Mouse (Mus musculus) forebrain, postnatal 0 days (tissue): Measurements from ENCODE around the gene Prrt3. TPM values are rescaled to one million over a fixed set of nuclear protein-coding genes. Genes with fewer than 3 reads are reported as not detected.

Experiments used
- ATAC-seq: fragments of 200-750 bp; cut with Nextera tagmentation; 2 replicates; pipeline ENCODE4 v1.8.0; 2017; ENCODE audit warnings: mild to moderate bottlenecking, moderate library complexity
- DNase-seq: peaks from one replicate; pipeline ENCODE4 v3.0.0-alpha.2; 2015
- H3K27ac ChIP-seq: fragments of 300-500 bp; sonication (generic); 2 replicates; pipeline ENCODE4 v1.5.1; 2014; ENCODE audit warnings: low read depth, mild to moderate bottlenecking, antibody characterized with exemption, low read length, moderate library complexity, mixed read lengths
- H3K27me3 ChIP-seq: fragments of 300-500 bp; sonication (generic); 2 replicates; pipeline ENCODE4 v1.6.1; 2014; ENCODE audit warnings: mild to moderate bottlenecking, low read length, mixed read lengths; ENCODE audit not compliant: insufficient read depth
- H3K36me3 ChIP-seq: fragments of 300-500 bp; sonication (generic); 2 replicates; pipeline ENCODE4 v1.6.1; 2014; ENCODE audit warnings: mild to moderate bottlenecking, moderate library complexity; ENCODE audit not compliant: insufficient read depth
- H3K4me1 ChIP-seq: fragments of 300-500 bp; sonication (generic); 2 replicates; pipeline ENCODE4 v1.6.1; 2014; ENCODE audit warnings: antibody characterized with exemption; ENCODE audit not compliant: insufficient read depth
- H3K4me2 ChIP-seq: fragments of 300-500 bp; sonication (generic); 2 replicates; pipeline ENCODE4 v1.6.1; 2014; ENCODE audit warnings: low read depth, mild to moderate bottlenecking, moderate library complexity
- H3K4me3 ChIP-seq: fragments of 300-500 bp; sonication (generic); 2 replicates; pipeline ENCODE4 v1.5.1; 2014; ENCODE audit warnings: low read depth, low read length, mixed read lengths
- H3K9ac ChIP-seq: fragments of 300-500 bp; sonication (generic); 2 replicates; pipeline ENCODE4 v1.6.1; 2014; ENCODE audit warnings: mild to moderate bottlenecking
- H3K9me3 ChIP-seq: fragments of 300-500 bp; sonication (generic); 2 replicates; pipeline ENCODE4 v1.6.1; 2016; ENCODE audit warnings: low read length
- CTCF ChIP-seq: sonication (generic); IDR thresholded peaks from 2 replicates; pipeline ENCODE4 v1.5.1; 2016; ENCODE audit warnings: antibody characterized with exemption, control low read depth, low read depth
- WGBS: fragments of 180-500 bp; shearing (Covaris S2); extraction: QIAGEN DNeasy Blood & Tissue Kit; methylation state at CpG from one replicate; pipeline ENCODE4 v1.1.7; 2014; 5-methylcytosine and 5-hydroxymethylcytosine counted together
- microRNA-seq, 2 experiments: library from miRNA; unstranded; fragments of <30 nt; microRNA quantifications; one replicate each; pipeline ENCODE4; 2016
- polyA plus RNA-seq: library from polyadenylated mRNA; unstranded; fragments of >200 nt; fragmentation: Nextera tagmentation; extraction: Ambion mirVana; gene quantifications from 2 replicates; pipeline ENCODE4 v1.2.1, GENCODE M21; 2015
- total RNA-seq: library from RNA; depleted of rRNA; stranded (reverse); fragments of >200 nt; gene quantifications from 2 replicates; pipeline ENCODE4 v1.2.3, GENCODE M21; 2014; rRNA removed

The Prrt3 gene
- total and polyA plus RNA-seq, 2 experiments from 2014 or later, result 13.5 to 18.0 TPM

DNA sequence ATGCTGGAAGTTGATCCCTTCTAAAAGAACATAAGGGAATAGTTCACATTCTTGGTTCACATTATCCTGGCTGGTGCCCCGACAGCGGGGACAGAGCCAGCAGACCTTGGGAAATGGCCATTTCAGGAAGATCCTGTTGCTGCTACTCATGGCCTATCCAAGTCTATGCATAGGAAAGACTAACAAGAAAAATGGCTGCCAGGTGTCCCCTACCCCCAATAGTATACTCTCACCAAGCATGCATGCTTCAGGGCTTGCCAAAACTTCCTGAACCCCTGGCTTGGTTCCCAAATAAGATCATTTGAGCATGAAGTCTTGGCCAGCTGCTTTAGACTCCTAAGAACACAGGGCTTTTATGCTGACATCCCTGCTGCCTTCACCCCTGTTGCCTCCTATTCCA, 49.9 kb downstream of the Prrt3 start:
- peaks cover 18% of the 10 kb centered on the region for H3K36me3 ChIP-seq
- no peak overlapping the region for H3K4me2 ChIP-seq
- no peaks in the 10 kb centered on the region for H3K27me3 ChIP-seq
- WGBS, result 53% methylated on average over 2 of the region's 2 CpGs
- ATAC-seq, result no peak
- no peak overlapping the region for H3K9ac ChIP-seq
- no peak overlapping the region for H3K27ac ChIP-seq
- H3K4me3 ChIP-seq, result no peak overlapping the region
- H3K9me3 ChIP-seq, result no peaks in the 10 kb centered on the region
- H3K4me1 ChIP-seq, result no peaks in the 10 kb centered on the region
- no peak for TF ChIP-seq CTCF
- no peak for DNase-seq

DNA sequence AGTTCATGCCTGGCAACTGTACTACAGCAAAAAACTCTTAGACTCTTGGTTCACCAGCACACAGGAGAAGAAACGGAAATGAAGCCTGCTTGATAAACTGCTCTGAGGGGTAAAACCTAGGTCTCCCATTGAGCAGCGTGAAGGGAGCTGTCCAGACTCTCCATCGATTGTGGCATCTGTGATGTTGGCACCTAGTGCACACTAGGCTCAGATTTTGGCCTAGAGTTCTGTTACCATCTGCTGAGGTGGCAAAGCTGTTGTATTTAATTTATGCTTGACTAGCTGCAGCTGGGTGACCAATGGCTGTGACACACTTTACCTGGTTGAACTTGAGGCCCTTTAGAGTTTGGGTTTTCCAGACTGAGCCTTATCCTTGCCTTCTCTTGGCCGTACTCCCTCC, 54.1 kb downstream of the Prrt3 start:
- no peak overlapping the region for H3K9ac ChIP-seq
- peaks cover 23% of the 10 kb centered on the region for H3K36me3 ChIP-seq
- no peak for TF ChIP-seq CTCF
- H3K27me3 ChIP-seq, result no peaks in the 10 kb centered on the region
- no peak overlapping the region for H3K4me2 ChIP-seq
- 69% methylated on average over 4 of the region's 4 CpGs for WGBS
- no peak for ATAC-seq
- no peak overlapping the region for H3K4me3 ChIP-seq
- H3K4me1 ChIP-seq, result peaks cover 4% of the 10 kb centered on the region
- DNase-seq, result no peak
- no peaks in the 10 kb centered on the region for H3K9me3 ChIP-seq
- H3K27ac ChIP-seq, result no peak overlapping the region

DNA sequence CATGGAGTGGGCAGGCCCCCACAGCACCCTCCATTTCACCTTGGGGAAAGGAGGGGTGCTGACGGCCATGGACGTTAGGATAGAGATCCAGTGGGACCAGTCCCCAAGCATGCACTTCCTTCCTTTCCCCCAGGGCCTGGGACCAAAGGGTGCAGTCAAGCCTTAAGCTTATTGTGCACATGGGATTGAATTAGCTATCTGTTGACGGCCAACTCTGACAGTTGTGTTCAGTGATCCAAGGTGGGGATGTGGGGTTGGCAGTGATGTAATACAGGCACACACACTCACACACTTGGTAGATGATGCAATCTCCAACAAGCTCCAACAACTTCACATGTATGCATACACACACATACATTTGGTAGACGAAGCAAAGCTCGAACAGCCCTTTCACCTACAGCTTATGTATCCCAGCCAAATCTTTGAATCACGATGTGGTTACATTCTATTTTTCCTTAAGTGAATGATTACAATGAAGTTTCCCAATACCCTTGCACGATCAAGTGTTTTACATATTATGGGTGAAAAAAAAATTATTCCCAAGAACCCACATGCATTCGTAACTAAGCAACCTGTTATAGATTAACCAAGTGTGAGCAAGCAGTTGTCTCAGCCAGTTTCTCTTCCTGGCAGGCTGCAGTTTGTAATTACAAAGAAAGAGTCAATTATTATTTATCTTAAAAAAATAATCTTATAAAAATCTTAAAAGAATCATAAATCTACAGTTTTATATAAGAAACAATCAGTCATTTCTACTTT, 57.3 kb downstream of the Prrt3 start:
- Histone ChIP-seq H3K36me3 (peaks cover 23% of the 10 kb centered on the region), H3K27ac (no peak overlapping the region), H3K9me3 (no peaks in the 10 kb centered on the region), H3K9ac (no peak overlapping the region), H3K4me2 (no peak overlapping the region), H3K27me3 (no peaks in the 10 kb centered on the region), H3K4me1 (peaks cover 4% of the 10 kb centered on the region), H3K4me3 (no peak overlapping the region)
- no peak for TF ChIP-seq CTCF
- WGBS, result 76% methylated on average over 7 of the region's 8 CpGs
- ATAC-seq (no peak), DNase-seq (no peak)

Small RNA genes within 50 kb of the gene (microRNA-seq; reads per million reads assigned to microRNA genes)
- gene Gm23365, result 0 reads per million in 2 experiments

Other genes starting within 250 kb of the Prrt3 start
- 0.54 and 4.0 TPM in 2 replicates for gene Cpne9, start 219.6 kb downstream of the Prrt3 start, total RNA-seq
- gene Cpne9, start 219.6 kb downstream of the Prrt3 start, polyA plus RNA-seq, result 1.9 and 4.1 TPM in 2 replicates
- 27.5 and 30.7 TPM in 2 replicates for gene Brpf1, start 194.8 kb downstream of the Prrt3 start, total RNA-seq
- 9.8 and 10.9 TPM in 2 replicates for gene Brpf1, start 194.8 kb downstream of the Prrt3 start, polyA plus RNA-seq
- gene Ogg1, start 175.0 kb downstream of the Prrt3 start, total RNA-seq, result 11.9 and 13.5 TPM in 2 replicates
- gene Ogg1, start 175.0 kb downstream of the Prrt3 start, polyA plus RNA-seq, result 10.1 and 10.5 TPM in 2 replicates
- gene Camk1, start 157.9 kb downstream of the Prrt3 start, total RNA-seq, result 119 and 131 TPM in 2 replicates
- 107 and 118 TPM in 2 replicates for gene Camk1, start 157.9 kb downstream of the Prrt3 start, polyA plus RNA-seq
- gene Tada3, start 124.0 kb downstream of the Prrt3 start, total RNA-seq, result 28.5 and 34.7 TPM in 2 replicates
- gene Tada3, start 124.0 kb downstream of the Prrt3 start, polyA plus RNA-seq, result 69.1 and 84.4 TPM in 2 replicates
- 219 and 226 TPM in 2 replicates for gene Arpc4, start 123.8 kb downstream of the Prrt3 start, total RNA-seq
- 564 and 565 TPM in 2 replicates for gene Arpc4, start 123.8 kb downstream of the Prrt3 start, polyA plus RNA-seq
- gene Ttll3, start 112.7 kb downstream of the Prrt3 start, total RNA-seq, result 12.9 and 14.0 TPM in 2 replicates
- 4.7 and 8.9 TPM in 2 replicates for gene Ttll3, start 112.7 kb downstream of the Prrt3 start, polyA plus RNA-seq
- 20.5 and 23.5 TPM in 2 replicates for gene Rpusd3, start 82.6 kb downstream of the Prrt3 start, total RNA-seq
- gene Rpusd3, start 82.6 kb downstream of the Prrt3 start, polyA plus RNA-seq, result 16.9 and 20.4 TPM in 2 replicates
- gene Cidec, start 66.2 kb downstream of the Prrt3 start, total RNA-seq, result not detected in 2 replicates
- not detected in 2 replicates for gene Cidec, start 66.2 kb downstream of the Prrt3 start, polyA plus RNA-seq
- gene Jagn1, start 59.4 kb downstream of the Prrt3 start, total RNA-seq, result 37.7 and 43.6 TPM in 2 replicates
- gene Jagn1, start 59.4 kb downstream of the Prrt3 start, polyA plus RNA-seq, result 61.3 and 81.8 TPM in 2 replicates
- not detected in 2 replicates for gene Il17re, start 43.4 kb downstream of the Prrt3 start, total RNA-seq
- gene Il17re, start 43.4 kb downstream of the Prrt3 start, polyA plus RNA-seq, result 0.14 and 0.28 TPM in 2 replicates
- gene Il17rc, start 30.5 kb downstream of the Prrt3 start, total RNA-seq, result 3.2 and 3.8 TPM in 2 replicates
- gene Il17rc, start 30.5 kb downstream of the Prrt3 start, polyA plus RNA-seq, result 4.3 and 4.8 TPM in 2 replicates
- gene Creld1, start 18.6 kb downstream of the Prrt3 start, total RNA-seq, result 34.0 and 39.5 TPM in 2 replicates
- gene Creld1, start 18.6 kb downstream of the Prrt3 start, polyA plus RNA-seq, result 45.5 and 52.7 TPM in 2 replicates
- 80.4 and 91.8 TPM in 2 replicates for gene Emc3, start 29.7 kb upstream of the Prrt3 start, total RNA-seq
- 118 TPM in 2 replicates for gene Emc3, start 29.7 kb upstream of the Prrt3 start, polyA plus RNA-seq
- 2.2 and 4.4 TPM in 2 replicates for gene Fancd2, start 29.8 kb upstream of the Prrt3 start, total RNA-seq
- gene Fancd2, start 29.8 kb upstream of the Prrt3 start, polyA plus RNA-seq, result 1.3 and 1.6 TPM in 2 replicates
- gene Fancd2os, start 98.8 kb upstream of the Prrt3 start, total RNA-seq, result not detected in 2 replicates
- gene Fancd2os, start 98.8 kb upstream of the Prrt3 start, polyA plus RNA-seq, result not detected in 2 replicates
- gene Brk1, start 102.8 kb upstream of the Prrt3 start, total RNA-seq, result 217 and 235 TPM in 2 replicates
- gene Brk1, start 102.8 kb upstream of the Prrt3 start, polyA plus RNA-seq, result 306 and 340 TPM in 2 replicates
- 92.7 and 94.1 TPM in 2 replicates for gene Vhl, start 122.0 kb upstream of the Prrt3 start, total RNA-seq
- 71.6 and 76.5 TPM in 2 replicates for gene Vhl, start 122.0 kb upstream of the Prrt3 start, polyA plus RNA-seq
- 4.5 and 5.9 TPM in 2 replicates for gene Irak2, start 136.5 kb upstream of the Prrt3 start, total RNA-seq
- 1.8 and 3.5 TPM in 2 replicates for gene Irak2, start 136.5 kb upstream of the Prrt3 start, polyA plus RNA-seq
- 67.0 and 69.2 TPM in 2 replicates for gene Tatdn2, start 195.1 kb upstream of the Prrt3 start, total RNA-seq
- 1.4 and 1.7 TPM in 2 replicates for gene Tatdn2, start 195.1 kb upstream of the Prrt3 start, polyA plus RNA-seq
- not detected in 2 replicates for gene Ghrl, start 217.9 kb upstream of the Prrt3 start, total RNA-seq
- gene Ghrl, start 217.9 kb upstream of the Prrt3 start, polyA plus RNA-seq, result 0.61 TPM in 1 of 2 replicates, not detected in the other
- 167 and 189 TPM in 2 replicates for gene Sec13, start 238.8 kb upstream of the Prrt3 start, total RNA-seq
- gene Sec13, start 238.8 kb upstream of the Prrt3 start, polyA plus RNA-seq, result 183 and 194 TPM in 2 replicates